Mouse (Mus musculus): ENCODE measurements at regions not wholly inside any gene's neighbourhood (a gene's known extent, or its start where the extent isn't known, plus 50 kb on each side); places are given as distances from the start of the nearest gene placed in this dataset.
"Not testable (repeated sequence)": the region's sequence is repeated elsewhere in the genome, so short reads cannot be mapped to it uniquely, and the experiment has no call there.

DNA sequence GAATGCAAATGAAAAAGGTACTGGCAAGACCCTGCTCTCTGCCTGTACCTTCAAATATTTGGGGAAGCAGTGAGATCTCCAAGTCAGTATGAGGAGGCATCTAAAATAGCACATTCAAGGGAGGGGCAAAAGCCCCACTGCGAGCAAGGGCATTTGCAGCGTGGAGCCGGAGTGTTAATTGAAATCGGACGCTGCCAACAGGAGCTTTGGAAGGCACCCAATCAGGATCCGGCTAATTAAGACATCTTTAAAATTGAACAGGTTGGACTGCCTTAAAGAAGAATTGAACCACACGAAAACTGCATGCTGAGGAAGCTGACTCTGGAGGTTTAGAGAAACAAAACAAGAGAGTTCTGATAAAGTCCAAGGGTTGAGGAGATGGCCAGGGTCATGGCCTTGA is 311.5 kb downstream of the Vrk1 start:
- Histone ChIP-seq H3K27me3 (ENCODE audit: control insufficient read depth, insufficient read depth, low read length) (no peaks in the 10 kb centered on the region), H3K4me2 (ENCODE audit: low read depth, severe bottlenecking) (no peak overlapping the region), H3K27ac (replicated peaks; ENCODE audit: low read depth, low read length) (no peak overlapping the region), H3K9me3 (ENCODE audit: control insufficient read depth, low read length) (no peaks in the 10 kb centered on the region), H3K36me3 (ENCODE audit: control insufficient read depth, insufficient read depth, low read length) (no peaks in the 10 kb centered on the region), H3K4me1 (ENCODE audit: control insufficient read depth, insufficient read depth, low read length) (no peaks in the 10 kb centered on the region), H3K4me3 (ENCODE audit: low read depth, low read length) (no peak overlapping the region), H3K9ac (ENCODE audit: low read length) (no peak overlapping the region)
- DNase-seq (ENCODE audit: low spot score) (no peak), ATAC-seq (ENCODE audit: insufficient number of reproducible peaks, low FRiP score, low TSS enrichment, low read depth) (no peak)
- 53% methylated on average over 7 of the region's 7 CpGs for WGBS

DNA sequence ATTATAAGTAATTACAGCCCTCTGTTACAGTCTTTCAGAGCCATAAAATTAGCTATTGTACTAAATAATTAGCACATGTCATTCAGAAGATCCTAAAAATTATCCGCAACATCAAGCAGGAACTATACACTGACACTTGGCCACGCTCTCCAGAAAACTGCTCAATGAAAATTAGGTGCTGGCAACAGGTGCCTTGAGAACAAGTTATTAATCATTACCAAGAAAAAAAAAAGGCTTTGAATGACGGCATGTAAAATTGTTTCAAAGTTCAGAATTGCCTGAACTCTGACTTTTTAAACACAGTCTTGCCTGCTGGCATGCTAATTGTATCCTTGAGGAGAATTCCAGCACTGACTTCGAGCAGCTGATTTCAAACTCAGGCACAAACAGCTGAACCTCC is 316.6 kb downstream of the Vrk1 start:
- Histone ChIP-seq H3K9me3 (ENCODE audit: control insufficient read depth, low read length) (no peaks in the 10 kb centered on the region), H3K4me3 (ENCODE audit: low read depth, low read length) (no peak overlapping the region), H3K4me2 (ENCODE audit: low read depth, severe bottlenecking) (no peak overlapping the region), H3K27me3 (ENCODE audit: control insufficient read depth, insufficient read depth, low read length) (no peaks in the 10 kb centered on the region), H3K27ac (replicated peaks; ENCODE audit: low read depth, low read length) (no peak overlapping the region), H3K9ac (ENCODE audit: low read length) (no peak overlapping the region), H3K36me3 (ENCODE audit: control insufficient read depth, insufficient read depth, low read length) (no peaks in the 10 kb centered on the region), H3K4me1 (ENCODE audit: control insufficient read depth, insufficient read depth, low read length) (no peaks in the 10 kb centered on the region)
- WGBS, result 66% methylated on average over 4 of the region's 4 CpGs
- no peak for DNase-seq (ENCODE audit: low spot score)
- ATAC-seq (ENCODE audit: insufficient number of reproducible peaks, low FRiP score, low TSS enrichment, low read depth), result no peak

DNA sequence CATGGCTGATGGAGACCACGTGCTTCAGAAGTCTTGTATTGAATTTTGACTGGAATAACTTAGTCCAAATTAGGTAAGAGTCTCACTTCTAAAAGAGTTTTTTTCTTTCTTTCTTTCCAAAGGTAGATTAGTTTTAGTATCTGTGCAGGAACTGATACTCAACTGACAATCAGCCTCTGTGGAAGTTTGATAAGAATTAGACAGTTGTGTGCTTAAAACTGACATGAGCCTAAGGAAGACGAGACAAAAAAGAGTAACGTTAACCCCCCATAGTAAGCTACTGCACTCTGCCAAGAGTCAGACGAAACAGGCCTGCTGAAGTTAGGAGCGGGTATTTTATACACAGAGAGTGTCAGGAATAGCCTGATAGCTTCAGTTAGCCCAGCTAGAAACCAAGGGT is 317.3 kb downstream of the Vrk1 start:
- WGBS, result 82% methylated on average over 5 of the region's 5 CpGs
- DNase-seq (ENCODE audit: low spot score) (no peak), ATAC-seq (ENCODE audit: insufficient number of reproducible peaks, low FRiP score, low TSS enrichment, low read depth) (no peak)
- H3K36me3 ChIP-seq (ENCODE audit: control insufficient read depth, insufficient read depth, low read length), result no peaks in the 10 kb centered on the region
- H3K9ac ChIP-seq (ENCODE audit: low read length), result no peak overlapping the region
- no peaks in the 10 kb centered on the region for H3K9me3 ChIP-seq (ENCODE audit: control insufficient read depth, low read length)
- no peaks in the 10 kb centered on the region for H3K4me1 ChIP-seq (ENCODE audit: control insufficient read depth, insufficient read depth, low read length)
- no peak overlapping the region for H3K4me3 ChIP-seq (ENCODE audit: low read depth, low read length)
- no peak overlapping the region for H3K27ac ChIP-seq (replicated peaks; ENCODE audit: low read depth, low read length)
- H3K4me2 ChIP-seq (ENCODE audit: low read depth, severe bottlenecking), result no peak overlapping the region
- no peaks in the 10 kb centered on the region for H3K27me3 ChIP-seq (ENCODE audit: control insufficient read depth, insufficient read depth, low read length)

DNA sequence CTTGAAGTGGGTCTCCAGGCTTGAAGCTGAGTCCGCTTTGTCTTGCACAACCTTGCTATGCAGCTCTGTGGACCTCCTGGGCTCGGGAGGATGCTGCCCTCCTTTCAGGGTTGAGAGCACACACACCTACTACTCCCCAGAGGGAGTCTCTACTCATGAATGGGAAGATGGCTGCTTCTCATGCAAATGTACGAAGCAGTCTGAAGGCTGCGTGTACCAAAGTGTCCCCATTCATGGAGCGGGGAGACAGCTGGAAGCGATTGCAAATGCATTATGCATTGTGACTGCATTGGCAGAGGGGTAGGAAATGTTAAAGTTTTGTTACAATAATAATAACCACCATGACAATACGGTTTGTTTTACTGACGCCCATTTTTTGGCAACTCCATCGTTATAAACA is 347.8 kb downstream of the Vrk1 start:
- H3K36me3 ChIP-seq (ENCODE audit: control insufficient read depth, insufficient read depth, low read length), result no peaks in the 10 kb centered on the region
- H3K4me3 ChIP-seq (ENCODE audit: low read depth, low read length), result no peak overlapping the region
- no peak overlapping the region for H3K27ac ChIP-seq (replicated peaks; ENCODE audit: low read depth, low read length)
- no peaks in the 10 kb centered on the region for H3K27me3 ChIP-seq (ENCODE audit: control insufficient read depth, insufficient read depth, low read length)
- H3K9me3 ChIP-seq (ENCODE audit: control insufficient read depth, low read length), result no peaks in the 10 kb centered on the region
- no peak overlapping the region for H3K4me2 ChIP-seq (ENCODE audit: low read depth, severe bottlenecking)
- H3K4me1 ChIP-seq (ENCODE audit: control insufficient read depth, insufficient read depth, low read length), result no peaks in the 10 kb centered on the region
- WGBS, result 89% methylated on average over 9 of the region's 9 CpGs
- H3K9ac ChIP-seq (ENCODE audit: low read length), result no peak overlapping the region
- no peak for DNase-seq (ENCODE audit: low spot score)
- ATAC-seq (ENCODE audit: insufficient number of reproducible peaks, low FRiP score, low TSS enrichment, low read depth), result no peak

DNA sequence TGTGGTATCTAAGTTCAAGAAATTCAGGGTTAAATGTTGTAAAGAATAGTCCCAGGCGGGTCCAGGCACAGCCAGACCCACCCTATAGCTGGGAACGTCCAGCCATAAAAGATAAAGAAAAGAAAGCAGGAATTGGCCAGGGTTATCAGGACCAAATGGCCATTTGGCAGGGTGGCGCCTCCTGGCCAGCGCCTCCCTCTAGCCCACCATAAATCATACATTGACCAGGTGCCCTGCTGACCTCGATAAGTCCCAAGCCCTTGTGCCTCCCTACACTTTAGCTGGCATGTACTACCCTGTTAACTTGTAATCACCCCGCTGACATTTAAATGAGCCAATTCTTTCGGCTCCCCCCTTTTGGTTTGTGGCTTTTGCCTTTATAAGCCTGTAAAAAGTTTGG is 351.6 kb downstream of the Vrk1 start:
- not testable (repeated sequence) for H3K4me3 ChIP-seq (ENCODE audit: low read depth, low read length); H3K9ac ChIP-seq (ENCODE audit: low read length); DNase-seq (ENCODE audit: low spot score); H3K36me3 ChIP-seq (ENCODE audit: control insufficient read depth, insufficient read depth, low read length); H3K27me3 ChIP-seq (ENCODE audit: control insufficient read depth, insufficient read depth, low read length); H3K4me2 ChIP-seq (ENCODE audit: low read depth, severe bottlenecking); ATAC-seq (ENCODE audit: insufficient number of reproducible peaks, low FRiP score, low TSS enrichment, low read depth); H3K9me3 ChIP-seq (ENCODE audit: control insufficient read depth, low read length); H3K27ac ChIP-seq (replicated peaks; ENCODE audit: low read depth, low read length); H3K4me1 ChIP-seq (ENCODE audit: control insufficient read depth, insufficient read depth, low read length)
- 20% methylated on average over 7 of the region's 7 CpGs for WGBS

DNA sequence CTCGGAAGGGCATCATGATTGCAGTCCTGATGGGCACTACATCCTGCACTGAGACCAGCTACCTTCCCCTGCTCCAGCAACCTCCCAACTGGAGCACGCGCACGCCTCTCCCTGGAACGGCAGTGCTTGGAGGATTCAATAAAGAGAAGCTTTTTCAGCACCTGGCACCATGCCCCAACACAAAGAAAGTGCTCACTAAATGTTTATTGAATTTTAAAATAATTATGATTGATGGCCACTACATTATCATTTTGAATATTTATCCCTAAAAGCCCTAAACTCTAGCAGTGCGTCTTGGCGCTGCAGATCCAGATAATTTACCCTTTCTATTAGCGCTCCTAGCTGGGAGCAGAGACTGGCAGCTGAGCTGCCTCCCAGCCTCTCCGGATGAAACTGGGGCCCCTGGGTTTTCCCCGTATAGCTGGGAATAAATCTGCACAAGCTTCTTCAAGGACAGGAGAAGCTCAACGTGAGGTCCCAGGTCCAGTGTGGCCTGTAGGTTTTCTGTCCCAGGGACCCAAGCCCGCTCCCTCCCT is 364.9 kb downstream of the Vrk1 start:
- H3K4me2 ChIP-seq (ENCODE audit: low read depth, severe bottlenecking), result no peak overlapping the region
- H3K9ac ChIP-seq (ENCODE audit: low read length), result no peak overlapping the region
- no peaks in the 10 kb centered on the region for H3K36me3 ChIP-seq (ENCODE audit: control insufficient read depth, insufficient read depth, low read length)
- 72% methylated on average over 12 of the region's 12 CpGs for WGBS
- no peak for ATAC-seq (ENCODE audit: insufficient number of reproducible peaks, low FRiP score, low TSS enrichment, low read depth)
- H3K9me3 ChIP-seq (ENCODE audit: control insufficient read depth, low read length), result no peaks in the 10 kb centered on the region
- no peak for DNase-seq (ENCODE audit: low spot score)
- H3K27me3 ChIP-seq (ENCODE audit: control insufficient read depth, insufficient read depth, low read length), result peaks cover 6% of the 10 kb centered on the region; the same call in 1 of the 2 replicates
- peaks cover 3% of the 10 kb centered on the region; the same call in 1 of the 2 replicates for H3K4me1 ChIP-seq (ENCODE audit: control insufficient read depth, insufficient read depth, low read length)
- H3K4me3 ChIP-seq (ENCODE audit: low read depth, low read length), result no peak overlapping the region
- H3K27ac ChIP-seq (replicated peaks; ENCODE audit: low read depth, low read length), result no peak overlapping the region

DNA sequence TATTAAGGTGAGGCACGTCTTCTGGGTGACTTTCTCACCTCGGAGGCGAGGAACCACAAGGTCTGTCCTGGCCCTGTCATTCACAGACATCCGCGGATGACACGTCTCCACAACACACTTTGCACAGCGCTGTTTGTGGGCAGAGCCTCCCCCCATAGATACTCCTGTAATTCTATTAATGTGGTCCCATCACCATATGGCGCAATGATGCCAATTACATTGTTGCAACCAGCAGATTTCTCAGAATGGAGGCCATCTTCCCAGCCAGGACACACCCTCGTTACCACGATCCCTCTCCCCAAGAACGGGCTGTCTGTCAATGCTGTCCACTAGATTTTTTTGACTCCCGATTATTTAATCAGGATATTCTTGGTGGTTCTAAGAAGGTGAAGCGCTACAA is 365.9 kb downstream of the Vrk1 start:
- WGBS, result 89% methylated on average over 13 of the region's 13 CpGs
- Histone ChIP-seq H3K9ac (ENCODE audit: low read length) (no peak overlapping the region), H3K27me3 (ENCODE audit: control insufficient read depth, insufficient read depth, low read length) (peaks cover 6% of the 10 kb centered on the region; the same call in 1 of the 2 replicates), H3K36me3 (ENCODE audit: control insufficient read depth, insufficient read depth, low read length) (no peaks in the 10 kb centered on the region), H3K4me1 (ENCODE audit: control insufficient read depth, insufficient read depth, low read length) (peaks cover 3% of the 10 kb centered on the region; the same call in 1 of the 2 replicates), H3K4me3 (ENCODE audit: low read depth, low read length) (no peak overlapping the region), H3K27ac (replicated peaks; ENCODE audit: low read depth, low read length) (no peak overlapping the region), H3K4me2 (ENCODE audit: low read depth, severe bottlenecking) (no peak overlapping the region), H3K9me3 (ENCODE audit: control insufficient read depth, low read length) (no peaks in the 10 kb centered on the region)
- no peak for ATAC-seq (ENCODE audit: insufficient number of reproducible peaks, low FRiP score, low TSS enrichment, low read depth)
- DNase-seq (ENCODE audit: low spot score), result no peak

DNA sequence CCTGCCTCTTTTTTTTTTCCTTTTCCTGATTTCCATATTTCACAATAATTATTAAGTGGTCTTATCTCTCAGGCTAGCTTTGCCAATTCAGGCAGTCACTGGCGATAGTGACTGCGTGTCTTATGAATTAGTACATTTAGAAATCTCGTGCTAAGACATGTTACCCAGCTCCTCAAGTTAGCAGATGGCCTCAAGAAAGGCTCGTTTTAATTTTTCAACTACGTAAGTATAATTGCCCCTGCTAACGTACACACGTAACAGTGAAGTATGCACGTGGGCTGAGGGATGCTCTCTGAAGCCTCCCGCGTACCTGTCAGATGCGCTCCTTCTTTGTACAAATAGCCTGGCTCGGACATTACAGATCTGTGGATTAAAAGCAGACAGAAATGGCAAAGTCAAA is 366.8 kb downstream of the Vrk1 start:
- DNase-seq (ENCODE audit: low spot score), result no peak
- H3K4me3 ChIP-seq (ENCODE audit: low read depth, low read length), result no peak overlapping the region
- no peak overlapping the region for H3K4me2 ChIP-seq (ENCODE audit: low read depth, severe bottlenecking)
- peaks cover 6% of the 10 kb centered on the region; the same call in 1 of the 2 replicates for H3K27me3 ChIP-seq (ENCODE audit: control insufficient read depth, insufficient read depth, low read length)
- no peaks in the 10 kb centered on the region for H3K36me3 ChIP-seq (ENCODE audit: control insufficient read depth, insufficient read depth, low read length)
- no peak overlapping the region for H3K9ac ChIP-seq (ENCODE audit: low read length)
- peaks cover 3% of the 10 kb centered on the region; the same call in 1 of the 2 replicates for H3K4me1 ChIP-seq (ENCODE audit: control insufficient read depth, insufficient read depth, low read length)
- no peak for ATAC-seq (ENCODE audit: insufficient number of reproducible peaks, low FRiP score, low TSS enrichment, low read depth)
- no peaks in the 10 kb centered on the region for H3K9me3 ChIP-seq (ENCODE audit: control insufficient read depth, low read length)
- H3K27ac ChIP-seq (replicated peaks; ENCODE audit: low read depth, low read length), result no peak overlapping the region
- WGBS, result 83% methylated on average over 12 of the region's 12 CpGs

DNA sequence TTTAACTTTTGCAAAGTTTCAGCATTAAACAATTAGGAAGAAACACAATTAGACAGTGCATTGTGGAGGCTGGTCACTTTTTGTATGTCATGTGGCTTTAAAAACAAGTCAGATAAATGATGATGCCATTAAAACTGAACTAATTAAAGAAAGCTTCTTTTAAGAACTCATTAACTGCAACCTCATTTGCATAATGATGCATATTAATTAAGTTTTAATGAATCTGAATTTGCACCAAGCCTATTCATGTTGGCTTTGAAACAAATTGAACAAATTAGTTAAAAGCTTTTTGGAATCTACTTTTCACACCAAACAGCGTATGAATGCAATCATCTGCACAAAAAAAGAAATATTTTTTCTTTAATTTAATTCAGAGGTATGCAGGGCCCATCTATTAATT is 367.3 kb downstream of the Vrk1 start:
- no peaks in the 10 kb centered on the region for H3K9me3 ChIP-seq (ENCODE audit: control insufficient read depth, low read length)
- H3K36me3 ChIP-seq (ENCODE audit: control insufficient read depth, insufficient read depth, low read length), result no peaks in the 10 kb centered on the region
- H3K4me1 ChIP-seq (ENCODE audit: control insufficient read depth, insufficient read depth, low read length), result peaks cover 3% of the 10 kb centered on the region; the same call in 1 of the 2 replicates
- ATAC-seq (ENCODE audit: insufficient number of reproducible peaks, low FRiP score, low TSS enrichment, low read depth) (no peak), DNase-seq (ENCODE audit: low spot score) (no peak)
- WGBS, result 90% methylated on average over 1 of the region's 1 CpGs
- no peak overlapping the region for H3K4me2 ChIP-seq (ENCODE audit: low read depth, severe bottlenecking)
- peaks cover 6% of the 10 kb centered on the region; the same call in 1 of the 2 replicates for H3K27me3 ChIP-seq (ENCODE audit: control insufficient read depth, insufficient read depth, low read length)
- H3K27ac ChIP-seq (replicated peaks; ENCODE audit: low read depth, low read length), result no peak overlapping the region
- H3K4me3 ChIP-seq (ENCODE audit: low read depth, low read length), result no peak overlapping the region
- no peak overlapping the region for H3K9ac ChIP-seq (ENCODE audit: low read length)

Data from limb, embryonic 11.5 days (tissue).